ENCODE assay signal across 7 mouse cellular contexts in the genomic region with DNA sequence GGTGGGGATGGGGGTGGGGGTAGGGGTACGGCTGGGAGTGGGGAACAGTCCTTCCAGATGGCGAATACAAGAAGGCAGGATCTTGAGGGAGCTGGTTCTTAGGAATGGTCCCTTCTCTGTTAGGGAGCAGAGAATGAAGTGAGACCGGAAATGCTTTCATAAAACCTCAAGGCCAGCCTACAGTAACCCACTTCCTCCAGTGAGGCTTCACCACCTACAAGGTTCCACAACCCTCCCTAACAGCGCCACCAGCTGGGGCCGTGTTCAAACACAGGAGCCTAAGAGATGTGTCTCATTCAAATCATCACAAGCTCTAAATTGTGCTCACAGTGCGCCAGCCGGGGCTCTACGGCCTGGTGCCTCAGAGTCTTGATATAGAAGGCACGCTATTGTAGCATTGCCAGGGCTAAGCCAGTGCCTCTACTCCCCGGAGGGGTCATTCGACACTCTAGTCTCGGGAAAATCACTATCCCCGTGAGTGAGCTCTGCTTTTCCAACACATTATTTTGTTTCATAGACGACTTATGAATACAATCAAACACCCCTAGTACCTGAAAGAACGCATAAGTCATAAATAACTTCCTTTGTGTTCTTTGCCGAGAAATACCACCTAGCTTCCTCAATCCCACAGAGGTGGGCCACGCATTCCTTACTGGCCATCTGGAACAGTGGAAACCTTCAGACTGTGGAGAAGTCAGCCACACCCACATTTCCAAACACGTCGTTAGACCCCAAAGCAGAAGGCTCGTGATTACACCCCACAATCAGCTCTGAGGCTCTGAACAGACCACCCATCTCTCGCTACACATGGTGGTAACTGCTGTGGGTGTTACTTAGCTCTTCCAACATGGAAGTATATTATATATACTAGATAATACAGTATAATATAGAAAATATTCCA.
DNase-seq lines count a peak whose midpoint lies in the region; ATAC-seq lines count a peak whose summit lies in the region.

No protein-coding gene starts in this region.

- peak; percentile 96 for DNase-seq in T-cell, adult 2 months (ENCODE audit: low spot score)
- peak; percentile 70 for DNase-seq in embryo, embryonic 11 days
- DNase-seq in gastrocnemius, postnatal 4 days (ENCODE audit: low spot score in 2 of 2), result peak; percentile 74 to 89
- peak; percentile 66 to 82 for DNase-seq in left cerebral cortex, postnatal 14 days (ENCODE audit: low spot score in 2 of 2)
- peak; percentile 79 to 86 for DNase-seq in spleen, postnatal 14 days (ENCODE audit: low spot score in 2 of 2)

- ATAC-seq in intestine, embryonic 15.5 days, result peak; percentile 61
- ATAC-seq in megakaryocyte progenitor cell, adult 5-6 weeks (replicated peaks; ENCODE audit: poor library complexity), result peak; percentile 91

- intact Hi-C loops in left cerebral cortex, postnatal 14 days (cut with DNase I), result loop anchor here (10.0 kb wide), 1 partner anchor 300 kb away; no protein-coding TSS in a partner anchor

- 48% methylated on average over 21 of the region's 21 CpGs for WGBS in intestine, embryonic 15.5 days

- no peaks in the 10 kb centered on the region for H3K9me3 ChIP-seq in intestine, embryonic 15.5 days

- H3K27ac ChIP-seq in intestine, embryonic 15.5 days, result peak overlapping the region; percentile 85

- H3K9ac ChIP-seq in intestine, embryonic 15.5 days, result no peak overlapping the region

- H3K4me1 ChIP-seq in intestine, embryonic 15.5 days (replicated peaks), result peaks cover 17% of the 10 kb centered on the region

- no peaks in the 10 kb centered on the region for H3K36me3 ChIP-seq in intestine, embryonic 15.5 days

- H3K4me2 ChIP-seq in intestine, embryonic 15.5 days (replicated peaks), result peak overlapping the region; percentile 61

- H3K4me3 ChIP-seq in intestine, embryonic 15.5 days (replicated peaks), result no peak overlapping the region

- no peaks in the 10 kb centered on the region for H3K27me3 ChIP-seq in intestine, embryonic 15.5 days (replicated peaks)
